Mouse (Mus musculus): ENCODE data around the gene Olfr867. TPM values are rescaled to one million over a fixed set of nuclear protein-coding genes. Genes with fewer than 3 reads are reported as not detected.

Olfr867 gene
- not detected in 2 replicates for polyA plus RNA-seq (2015; fragmentation: Nextera tagmentation; extraction: Ambion mirVana)

DNA sequence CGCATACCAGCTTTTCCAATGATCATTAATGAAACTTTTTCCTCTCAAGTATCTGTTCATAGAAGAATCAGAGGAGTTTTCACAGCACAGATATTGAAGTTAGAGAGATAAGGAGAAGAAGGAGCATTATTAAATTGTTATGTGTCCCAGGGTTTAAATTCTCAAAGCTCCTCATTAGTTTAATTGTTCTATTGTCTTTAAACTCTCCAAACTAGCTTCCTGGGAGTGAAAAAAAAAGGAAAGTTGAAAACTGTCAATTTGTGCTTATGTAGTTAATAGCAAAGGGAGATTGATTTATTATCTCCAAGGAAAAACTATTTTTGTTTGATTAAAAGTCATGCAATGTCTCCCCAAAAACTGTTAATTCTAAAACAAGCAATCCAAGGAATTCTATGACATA, at the start of gene Olfr867:
Gene Olfr867 (minus strand): TSS at position 101 of the 400 bp plus-strand sequence.

DNA sequence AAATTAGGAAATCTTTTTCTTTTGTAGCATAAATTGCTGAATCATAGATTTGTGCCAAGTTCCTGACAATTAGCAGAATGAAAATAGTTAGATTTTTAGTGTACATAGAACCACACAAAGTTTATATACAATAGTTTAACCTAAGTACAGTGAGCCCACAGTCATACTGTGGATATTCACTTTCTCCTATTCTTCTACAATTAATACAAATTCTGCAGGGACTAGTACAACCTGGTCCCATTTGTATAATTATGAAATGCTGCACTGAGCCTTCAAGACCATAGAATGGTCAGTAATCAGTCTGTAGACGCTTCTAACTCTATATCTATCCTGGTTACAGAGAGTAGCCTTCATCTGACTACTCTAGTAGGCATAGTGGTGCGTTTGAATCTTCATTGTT, 41.0 kb upstream of the Olfr867 start, which contains the start of gene Olfr868:
Gene Olfr868 (plus strand): TSS at position 301 of the 400 bp plus-strand sequence.

DNA sequence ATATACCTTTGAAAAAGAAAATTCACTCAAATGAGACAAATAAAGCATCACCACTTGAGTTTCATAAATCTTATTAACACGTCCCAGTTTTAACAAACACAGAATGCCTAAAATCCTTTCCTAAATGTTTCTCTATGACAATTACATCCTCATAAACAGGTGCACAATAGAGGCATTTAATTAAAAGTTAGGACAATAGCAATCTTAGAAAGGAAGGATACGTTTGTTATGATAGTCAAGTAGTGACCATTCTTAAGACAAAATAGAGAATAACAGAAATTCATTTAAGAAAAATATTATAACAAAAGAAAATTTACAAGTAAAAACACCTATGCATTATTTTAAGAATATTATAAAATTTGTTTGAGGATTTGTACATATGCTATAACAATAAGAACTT, 29.4 kb downstream of the Olfr867 start, which contains the start of gene Olfr866:
Gene Olfr866 (minus strand): TSS at position 101 of the 400 bp plus-strand sequence.

Small RNA genes within 50 kb of the gene (microRNA-seq; reads per million reads assigned to microRNA genes)
- gene Gm26231 (0 reads per million in 2 experiments), gene Gm44395 (0 reads per million in 2 experiments)

Other genes starting within 250 kb of the Olfr867 start
- gene Olfr860, start 207.8 kb downstream of the Olfr867 start, polyA plus RNA-seq (2015; fragmentation: Nextera tagmentation; extraction: Ambion mirVana), result not detected in 2 replicates
- not detected in 2 replicates for gene Olfr862, start 169.6 kb downstream of the Olfr867 start, polyA plus RNA-seq (2015; fragmentation: Nextera tagmentation; extraction: Ambion mirVana)
- 0.19 and 0.23 TPM in 2 replicates for gene Olfr77, start 140.7 kb downstream of the Olfr867 start, polyA plus RNA-seq (2015; fragmentation: Nextera tagmentation; extraction: Ambion mirVana)
- gene Olfr866, start 29.5 kb downstream of the Olfr867 start, polyA plus RNA-seq (2015; fragmentation: Nextera tagmentation; extraction: Ambion mirVana), result not detected in 2 replicates
- not detected in 2 replicates for gene Olfr868, start 41.1 kb upstream of the Olfr867 start, polyA plus RNA-seq (2015; fragmentation: Nextera tagmentation; extraction: Ambion mirVana)
- not detected in 2 replicates for gene Olfr869, start 71.4 kb upstream of the Olfr867 start, polyA plus RNA-seq (2015; fragmentation: Nextera tagmentation; extraction: Ambion mirVana)
- not detected in 2 replicates for gene Olfr870, start 116.5 kb upstream of the Olfr867 start, polyA plus RNA-seq (2015; fragmentation: Nextera tagmentation; extraction: Ambion mirVana)
- gene Olfr871, start 154.6 kb upstream of the Olfr867 start, polyA plus RNA-seq (2015; fragmentation: Nextera tagmentation; extraction: Ambion mirVana), result not detected in 2 replicates
- not detected in 2 replicates for gene Olfr872, start 179.6 kb upstream of the Olfr867 start, polyA plus RNA-seq (2015; fragmentation: Nextera tagmentation; extraction: Ambion mirVana)
- not detected in 2 replicates for gene Olfr39, start 224.8 kb upstream of the Olfr867 start, polyA plus RNA-seq (2015; fragmentation: Nextera tagmentation; extraction: Ambion mirVana)
- gene Olfr873, start 241.0 kb upstream of the Olfr867 start, polyA plus RNA-seq (2015; fragmentation: Nextera tagmentation; extraction: Ambion mirVana), result not detected in 2 replicates